Mouse (Mus musculus): Measurements from ENCODE around the gene Nav2.

Gene Nav2

GRCm38 (mm10) chr7:49105501-49105900, 197.0 kb downstream of the Nav2 start:
- DNase-seq: no peak

- DNase-seq: no peak
Observed at GRCm38 (mm10) chr7:49108076-49108475, 199.6 kb downstream of the Nav2 start.

- no peak for DNase-seq
Observed at GRCm38 (mm10) chr7:49119016-49119415, 210.5 kb downstream of the Nav2 start.

GRCm38 (mm10) chr7:49119794-49120487, 211.4 kb downstream of the Nav2 start:
- no peak for DNase-seq

- no peak for DNase-seq
Observed at GRCm38 (mm10) chr7:49120488-49120864, 212.0 kb downstream of the Nav2 start.

GRCm38 (mm10) chr7:49120935-49121691, 212.6 kb downstream of the Nav2 start:
- peak; percentile 47 to 48 for DNase-seq

- DNase-seq: no peak
Observed at GRCm38 (mm10) chr7:49122498-49122897, 214.0 kb downstream of the Nav2 start.

GRCm38 (mm10) chr7:49125545-49125944, 217.0 kb downstream of the Nav2 start:
- DNase-seq: peak; percentile 9 to 14

- no peak for DNase-seq
Observed at GRCm38 (mm10) chr7:49128224-49128623, 219.7 kb downstream of the Nav2 start.

GRCm38 (mm10) chr7:49132851-49133351, 224.4 kb downstream of the Nav2 start:
- peak; percentile 10 to 14 for DNase-seq

GRCm38 (mm10) chr7:49134396-49134795, 225.9 kb downstream of the Nav2 start:
- no peak for DNase-seq

GRCm38 (mm10) chr7:49139762-49140161, 231.2 kb downstream of the Nav2 start:
- no peak for DNase-seq

- no peak for DNase-seq
Observed at GRCm38 (mm10) chr7:49143966-49144365, 235.4 kb downstream of the Nav2 start.

- no peak for DNase-seq
Observed at GRCm38 (mm10) chr7:49145749-49146670, 237.5 kb downstream of the Nav2 start.

- no peak for DNase-seq
Observed at GRCm38 (mm10) chr7:49152297-49152696, 243.8 kb downstream of the Nav2 start.

- DNase-seq: no peak
Observed at GRCm38 (mm10) chr7:49152713-49153112, 244.2 kb downstream of the Nav2 start.

- DNase-seq: no peak
Observed at GRCm38 (mm10) chr7:49158641-49159381, 250.3 kb downstream of the Nav2 start.

GRCm38 (mm10) chr7:49159646-49160555, 251.4 kb downstream of the Nav2 start:
- DNase-seq: no peak

- DNase-seq: no peak
Observed at GRCm38 (mm10) chr7:49162079-49162478, 253.6 kb downstream of the Nav2 start.

- no peak for DNase-seq
Observed at GRCm38 (mm10) chr7:49163789-49164188, 255.3 kb downstream of the Nav2 start.

GRCm38 (mm10) chr7:49164868-49165267, 256.4 kb downstream of the Nav2 start:
- no peak for DNase-seq

Data from thymus, adult 18-20 months (tissue).